Mouse (Mus musculus): ENCODE measurements around the gene Ahnak. TPM values are rescaled to one million over a fixed set of nuclear protein-coding genes. Genes with fewer than 3 reads are reported as not detected.
A peak's percentile ranks its signal among the peaks of the same experiment; 100 is the strongest.

Ahnak gene
- total RNA-seq, 2 experiments from 2014 or later: 348 to 380 TPM

DNA sequence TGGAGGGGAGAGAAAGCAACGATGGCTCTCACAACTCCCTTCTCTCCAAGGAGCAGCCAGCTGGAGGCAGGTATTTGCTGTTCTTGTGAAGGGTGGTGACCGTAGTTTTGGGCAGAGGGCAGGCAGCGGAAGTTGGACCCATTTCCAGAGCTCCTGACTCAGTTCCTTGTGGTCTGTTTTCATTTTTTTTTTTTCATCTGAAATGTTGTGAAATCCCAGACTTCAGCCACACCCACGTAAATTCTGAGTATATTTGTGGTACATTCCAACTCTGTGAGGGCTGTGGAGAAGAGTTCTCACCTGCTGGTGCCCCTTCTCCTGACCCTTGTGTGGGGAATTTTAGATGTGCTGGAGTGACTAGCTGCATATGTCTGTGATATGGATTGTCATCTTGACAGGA lies 71.0 kb downstream of the Ahnak start:
- intact Hi-C loops (cut with DNase I): no loop called here
- no peak for DNase-seq

DNA sequence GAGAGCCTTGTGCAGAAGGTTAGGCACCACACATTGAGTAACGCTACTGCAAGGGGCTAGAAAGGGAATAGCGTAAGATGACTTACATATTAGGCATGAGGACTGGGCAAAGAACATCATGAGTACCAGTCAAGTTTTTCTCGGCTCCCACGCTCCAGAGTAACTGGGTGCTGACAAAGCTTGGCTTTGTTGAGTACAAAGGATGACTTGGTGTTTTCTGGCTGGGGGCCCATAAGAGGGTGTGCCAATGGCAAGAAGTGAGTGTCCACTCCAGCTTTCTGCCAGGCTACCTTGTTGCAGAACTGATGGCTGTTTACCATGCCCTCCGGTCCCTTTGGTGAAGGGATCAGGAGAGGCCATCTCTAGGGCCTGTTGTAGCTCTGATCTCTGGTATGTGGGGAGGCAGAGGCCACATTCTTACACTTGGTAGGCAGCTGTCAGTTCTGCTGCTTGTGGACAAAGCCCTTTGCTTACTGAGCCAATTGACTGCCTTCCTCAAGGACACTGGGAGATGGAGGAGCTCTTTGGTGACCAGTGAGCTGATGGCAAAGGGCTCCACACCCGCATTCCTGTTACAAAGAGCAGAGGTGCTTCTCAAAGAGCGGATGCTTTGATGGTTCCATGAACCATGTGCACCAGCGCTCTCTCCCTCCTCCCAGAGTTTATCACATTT lies 72.3 kb downstream of the Ahnak start:
- intact Hi-C loops (cut with DNase I): no loop called here
- DNase-seq: no peak

DNA sequence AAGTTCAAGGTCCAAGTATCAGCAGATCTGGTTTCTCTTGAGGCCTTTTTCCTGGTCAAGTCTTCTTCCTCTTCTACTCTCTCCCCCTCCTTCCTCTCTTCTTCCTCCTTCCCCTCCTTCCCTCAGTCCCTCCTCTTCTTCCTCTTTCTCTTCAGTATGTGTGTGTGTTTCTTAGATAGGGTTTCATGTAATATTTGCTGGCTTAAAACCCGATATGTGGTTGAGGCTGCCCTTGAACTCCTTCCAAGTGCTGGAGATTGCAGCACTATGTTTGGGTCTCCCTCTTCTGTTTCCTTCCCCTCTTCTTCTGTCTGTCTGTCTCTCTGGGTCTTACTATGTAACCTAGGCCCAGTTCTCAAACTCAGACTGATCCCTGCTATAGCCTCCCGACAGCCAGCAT lies 73.7 kb downstream of the Ahnak start:
- intact Hi-C loops (cut with DNase I): no loop called here
- no peak for DNase-seq

DNA sequence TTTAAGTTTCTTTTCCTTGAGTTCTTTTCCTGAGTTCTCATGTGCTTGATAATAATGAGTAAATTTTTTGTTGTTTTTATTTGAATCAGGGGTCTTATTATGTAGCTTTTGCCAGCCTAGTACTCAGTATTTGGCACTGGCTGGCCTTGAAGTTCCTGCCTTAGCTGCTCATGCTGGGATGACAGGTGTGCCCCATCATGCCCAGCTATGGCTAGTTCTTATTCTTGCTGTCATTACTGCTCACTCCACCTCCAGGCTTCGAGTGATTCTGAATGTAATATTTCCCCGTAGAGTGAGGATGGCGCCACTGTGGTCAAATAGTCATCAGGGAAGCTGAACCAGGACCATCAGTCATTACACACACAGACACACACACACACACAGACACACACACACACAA lies 74.7 kb downstream of the Ahnak start:
- no peak for DNase-seq
- intact Hi-C loops (cut with DNase I): no loop called here

DNA sequence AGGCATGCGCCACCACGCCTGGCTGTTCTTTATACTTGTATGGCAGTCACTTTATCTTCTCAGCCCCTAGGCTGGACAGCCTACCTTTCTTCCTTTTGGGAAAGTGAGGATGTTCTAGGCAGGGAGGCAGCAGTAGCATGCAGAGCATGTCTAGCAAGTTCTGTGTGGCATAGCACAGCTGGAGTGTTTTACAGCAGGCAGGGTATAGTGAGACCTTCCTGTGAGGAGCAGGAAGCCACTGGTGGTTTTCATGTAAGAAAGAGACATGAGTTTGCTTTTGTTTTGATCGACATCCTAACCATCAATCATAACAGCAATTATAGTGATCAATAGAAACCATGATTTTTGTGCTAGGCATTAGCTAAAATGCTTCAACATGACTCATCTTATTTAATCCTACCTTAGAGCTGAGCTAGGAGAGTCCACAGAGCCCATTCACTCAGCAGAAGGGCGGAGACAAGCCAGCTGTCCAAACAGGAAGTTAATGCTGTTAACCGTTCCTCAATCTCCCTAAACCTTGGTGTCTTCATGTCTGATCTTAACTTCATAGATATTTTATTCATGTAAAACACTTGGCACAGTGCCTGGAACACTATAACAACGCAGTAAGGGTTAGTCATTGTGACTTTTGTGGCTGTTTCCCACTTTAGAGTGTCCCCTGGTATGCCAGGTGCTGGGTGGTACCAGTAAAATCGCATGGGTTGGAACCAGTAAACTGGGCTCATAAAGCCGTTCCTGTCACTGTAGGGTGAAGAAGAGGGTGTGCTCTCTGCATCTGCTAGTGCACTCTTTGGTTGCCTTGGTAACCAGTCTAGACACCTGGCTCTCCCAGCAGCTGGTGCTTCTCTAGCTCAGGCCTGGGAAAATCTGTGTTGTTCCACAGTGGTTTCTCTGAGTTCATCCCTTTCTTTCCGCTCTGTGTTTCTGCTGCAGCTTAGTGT lies 76.8 kb downstream of the Ahnak start:
- no peak for DNase-seq

DNA sequence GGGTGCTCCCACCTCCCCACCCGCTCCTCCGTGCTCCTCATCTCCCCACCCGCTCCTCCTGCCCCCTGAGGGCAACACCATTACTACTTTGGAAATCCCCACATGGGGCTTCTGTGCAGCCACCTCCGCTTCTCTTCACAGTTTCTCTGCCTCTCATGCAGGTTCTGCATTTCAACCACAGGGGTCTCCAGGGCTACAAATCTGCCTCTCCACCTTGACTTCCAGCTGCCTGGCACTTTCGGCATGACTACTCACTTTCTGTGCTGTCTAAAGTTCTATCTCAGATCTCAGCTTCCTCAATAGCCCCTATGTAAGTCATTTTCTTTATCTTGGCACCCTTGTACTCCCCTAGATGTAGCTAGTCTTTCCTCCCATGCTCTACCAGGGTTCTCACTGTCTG lies 78.2 kb downstream of the Ahnak start:
- intact Hi-C loops (cut with DNase I): no loop called here
- no peak for DNase-seq

More for the DNA sequence above, 76.8 kb downstream of the Ahnak start:
- intact Hi-C loops (cut with DNase I): no loop called here

DNA sequence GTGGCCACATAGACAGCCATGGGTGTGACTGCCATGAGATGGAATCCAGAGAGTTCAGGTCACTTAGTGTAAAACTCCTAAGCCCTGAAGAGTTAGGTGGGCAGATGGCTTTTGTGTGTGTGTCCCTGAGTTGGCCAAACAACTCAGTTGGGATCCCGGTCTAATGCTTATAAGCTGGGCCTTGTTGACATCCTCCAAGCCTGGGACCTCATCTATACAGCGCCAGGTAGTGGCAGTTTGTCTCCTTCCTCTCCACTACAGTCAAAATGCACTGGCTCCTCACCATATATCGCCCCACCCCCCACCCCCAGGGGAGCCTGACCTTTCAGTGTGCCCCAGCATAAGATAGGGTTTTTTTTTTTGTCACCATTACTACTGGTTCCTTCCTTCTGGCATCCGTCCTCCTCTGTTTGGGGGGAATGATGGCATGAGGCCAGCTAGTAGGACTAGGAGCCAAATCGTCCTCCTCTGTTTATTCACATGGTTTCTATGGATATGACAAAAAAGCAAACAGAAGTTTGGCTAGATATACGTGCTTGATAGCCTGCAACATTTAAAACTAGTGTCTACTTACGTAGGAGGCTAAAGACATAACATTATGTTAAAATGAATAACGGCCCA lies 80.7 kb downstream of the Ahnak start:
- peak; percentile 53 to 63 for DNase-seq
- intact Hi-C loops (cut with DNase I): no loop called here

DNA sequence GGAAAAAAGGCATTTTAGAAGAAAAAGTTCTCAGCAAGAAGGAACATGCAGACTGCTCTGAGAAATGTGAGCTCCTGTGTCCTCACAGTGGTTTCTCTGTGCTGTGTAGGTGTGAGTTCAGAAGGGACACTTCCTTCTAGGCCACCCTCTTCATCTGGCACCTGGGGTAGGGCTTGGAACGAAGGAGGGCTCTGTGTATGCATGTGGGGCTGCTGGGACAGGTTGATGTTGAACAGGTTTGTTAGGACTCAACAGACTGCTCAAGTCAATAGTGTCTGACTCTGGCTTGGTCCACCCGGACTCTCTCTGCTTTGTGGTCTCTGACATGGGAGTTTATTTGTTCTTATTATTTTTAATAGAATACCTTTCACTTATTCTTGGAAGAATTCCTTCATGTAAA lies 81.2 kb downstream of the Ahnak start:
- intact Hi-C loops (cut with DNase I): no loop called here
- DNase-seq: no peak

DNA sequence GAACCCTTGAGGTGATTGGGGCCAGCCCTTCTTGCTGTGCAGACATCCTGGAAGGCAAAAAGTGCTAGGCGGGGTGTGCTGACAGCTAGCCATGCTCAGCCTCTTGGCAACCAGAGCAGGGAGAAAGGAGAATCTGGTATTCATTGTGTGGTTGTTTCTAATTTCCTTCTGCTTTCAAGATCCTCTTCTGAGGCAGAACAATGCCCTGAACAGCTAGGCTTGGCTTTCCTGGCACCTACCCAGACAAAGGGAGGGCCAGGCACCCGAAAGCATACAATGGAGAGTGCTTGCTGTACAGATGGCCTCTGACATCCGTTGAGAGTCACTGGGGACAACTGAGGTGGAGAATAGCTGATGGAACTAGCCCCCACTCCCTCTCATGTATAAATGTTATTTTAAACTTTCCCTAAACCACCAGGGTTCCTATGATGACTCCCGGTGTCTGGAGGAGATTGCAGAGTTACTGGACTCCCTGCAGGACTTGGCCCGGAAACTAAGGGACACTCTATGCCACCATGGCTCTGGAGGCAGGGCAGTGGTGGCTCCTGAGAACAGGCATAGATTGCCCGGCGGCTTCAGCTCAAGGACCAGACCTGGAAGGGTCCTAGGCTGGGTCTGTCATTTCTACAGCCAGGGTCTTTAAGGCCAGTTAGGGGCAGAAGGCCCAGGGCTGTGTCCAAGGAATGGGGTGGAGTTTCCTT lies 82.5 kb downstream of the Ahnak start:
- DNase-seq: peak; percentile 82 to 83
- intact Hi-C loops (cut with DNase I): no loop called here

DNA sequence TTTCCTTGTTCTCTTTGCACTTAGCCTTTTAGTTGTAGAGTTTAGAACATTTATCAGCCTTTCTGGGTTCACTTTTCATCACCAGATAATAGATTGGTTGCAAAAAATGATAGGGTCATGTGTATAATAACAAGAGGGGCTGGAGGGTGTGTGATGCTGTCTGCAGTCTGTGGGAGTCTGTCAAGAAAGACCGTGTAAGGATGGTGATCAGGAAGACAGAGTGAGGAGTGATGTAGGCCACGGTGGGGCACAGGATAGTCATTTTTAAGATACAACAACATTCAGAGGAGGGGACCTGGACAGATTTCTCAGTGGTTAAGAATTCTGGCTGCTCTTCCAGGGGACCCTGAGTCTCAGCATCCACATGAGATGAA lies 83.1 kb downstream of the Ahnak start:
- no peak for DNase-seq
- intact Hi-C loops (cut with DNase I): no loop called here

DNA sequence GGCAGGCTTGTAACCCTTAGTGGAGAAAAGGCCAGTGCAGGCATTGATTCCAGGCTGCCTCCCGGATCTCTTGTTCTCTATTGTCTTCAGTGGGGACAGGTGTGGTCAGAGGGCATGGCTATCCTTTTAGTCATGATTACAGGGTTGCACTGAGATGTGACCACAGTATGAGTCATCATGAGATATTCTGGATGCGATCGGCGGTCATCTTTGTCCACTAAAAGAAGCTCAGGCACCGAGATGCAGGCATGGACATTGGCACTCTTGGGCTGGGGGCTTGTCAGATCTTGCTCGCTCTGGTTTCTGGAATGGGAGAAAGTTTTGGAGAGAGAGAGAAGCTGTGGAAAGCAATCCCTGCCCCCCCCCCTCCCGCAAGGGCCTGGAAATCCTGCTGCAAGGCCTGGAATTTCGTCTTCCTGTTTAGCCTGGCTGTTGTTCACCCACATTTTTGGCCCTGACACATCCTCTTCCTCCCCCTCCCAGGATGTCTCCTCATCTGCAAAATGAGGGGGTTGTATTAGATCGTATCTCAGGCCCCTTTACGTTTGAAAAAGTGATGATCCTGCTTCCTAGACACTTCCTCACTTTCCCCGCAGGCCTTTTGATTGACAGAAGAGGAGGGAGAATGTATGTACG lies 84.8 kb downstream of the Ahnak start:
- intact Hi-C loops (cut with DNase I): no loop called here

DNA sequence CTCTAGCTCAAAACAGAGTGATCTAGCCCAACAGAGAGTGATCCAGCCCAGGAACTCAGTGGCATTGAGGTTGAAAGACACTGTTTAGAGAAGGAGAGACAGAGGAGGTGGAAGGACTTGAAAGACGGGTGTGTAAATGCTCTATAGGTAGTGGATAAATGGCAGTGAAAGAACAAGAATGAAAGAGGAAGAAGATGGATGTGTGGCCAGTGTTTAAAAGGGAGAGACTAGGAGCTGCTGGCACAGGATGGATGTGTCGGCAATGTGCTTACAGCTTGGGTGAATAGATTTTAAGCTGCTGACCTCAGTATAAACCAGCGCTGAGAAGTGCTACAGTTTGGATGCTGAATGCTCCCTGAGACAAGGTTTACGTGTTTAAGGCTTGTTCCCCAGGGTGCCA lies 85.3 kb downstream of the Ahnak start:
- intact Hi-C loops (cut with DNase I): no loop called here
- DNase-seq: no peak

More for the DNA sequence above, 84.8 kb downstream of the Ahnak start:
- DNase-seq: peak; percentile 36 to 48

DNA sequence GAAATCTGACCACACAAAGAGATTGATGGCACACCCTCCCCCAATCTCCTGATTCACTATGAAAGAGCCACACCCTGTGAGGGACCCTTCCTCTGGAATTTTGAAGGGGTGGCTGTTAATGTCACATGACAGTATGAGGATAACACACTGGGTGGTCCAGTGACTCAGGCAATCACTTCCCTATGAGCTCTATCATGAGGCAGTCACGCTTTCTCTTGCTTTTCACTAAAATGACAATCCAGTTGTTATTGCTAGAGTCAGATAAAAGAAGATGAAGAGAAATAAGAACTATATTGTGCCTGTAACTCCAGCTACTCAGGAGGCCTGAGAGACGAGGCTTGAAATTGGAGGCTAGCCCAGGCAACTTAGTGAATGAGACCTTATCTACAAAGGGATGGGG lies 86.5 kb downstream of the Ahnak start:
- intact Hi-C loops (cut with DNase I): no loop called here

DNA sequence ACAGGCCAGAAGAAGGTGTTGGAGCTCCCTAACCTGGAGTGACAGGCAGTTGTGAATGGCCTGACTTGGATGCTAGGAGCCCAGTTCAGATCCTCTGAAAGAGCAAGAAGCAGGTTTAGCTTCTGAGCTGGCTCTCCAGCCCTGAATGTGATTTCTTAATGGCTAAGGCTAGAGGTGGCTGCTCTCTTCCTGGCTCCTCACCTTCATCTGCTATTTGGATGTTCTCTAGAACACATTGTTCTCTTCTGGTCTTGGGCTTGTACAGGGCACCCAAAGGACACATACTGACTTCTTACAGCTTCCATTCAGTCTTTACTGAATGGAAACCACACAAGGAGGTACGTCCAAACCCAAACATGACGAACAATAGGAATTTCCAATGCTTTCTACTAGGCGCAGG lies 87.0 kb downstream of the Ahnak start:
- intact Hi-C loops (cut with DNase I): no loop called here
- DNase-seq: no peak

More for the DNA sequence above, 86.5 kb downstream of the Ahnak start:
- no peak for DNase-seq

DNA sequence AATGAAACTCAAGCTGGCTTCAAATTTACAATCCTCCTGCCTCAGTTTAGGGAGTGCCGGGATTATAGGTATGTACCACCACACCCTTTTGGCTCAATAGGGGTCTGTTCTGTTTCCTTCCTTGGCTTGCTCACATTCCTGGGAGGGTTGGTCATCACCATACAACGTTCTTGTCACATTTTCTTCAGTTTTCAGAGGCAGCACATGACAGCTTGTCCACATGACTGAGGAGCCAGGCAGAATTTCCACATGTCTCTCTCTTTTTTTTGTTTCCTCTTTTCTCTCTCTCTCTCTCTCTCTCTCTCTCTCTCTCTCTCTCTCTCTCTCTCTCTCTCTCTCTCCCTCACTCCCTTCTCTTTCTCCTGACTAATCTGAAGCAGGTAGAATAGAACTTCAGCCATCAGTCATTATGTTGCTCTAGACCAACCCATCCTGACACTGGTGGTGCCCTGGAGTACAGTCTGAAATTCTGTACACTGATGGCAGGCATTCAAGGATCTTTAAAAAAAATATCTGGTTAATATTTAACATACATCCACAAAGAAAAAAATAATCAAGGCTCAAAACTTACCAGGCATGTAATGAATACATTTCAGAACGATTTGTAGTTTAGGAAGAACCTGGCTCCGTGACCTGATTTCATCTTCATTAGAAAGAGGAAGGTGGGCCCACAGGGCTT lies 88.0 kb downstream of the Ahnak start:
- intact Hi-C loops (cut with DNase I): no loop called here
- DNase-seq: no peak

DNA sequence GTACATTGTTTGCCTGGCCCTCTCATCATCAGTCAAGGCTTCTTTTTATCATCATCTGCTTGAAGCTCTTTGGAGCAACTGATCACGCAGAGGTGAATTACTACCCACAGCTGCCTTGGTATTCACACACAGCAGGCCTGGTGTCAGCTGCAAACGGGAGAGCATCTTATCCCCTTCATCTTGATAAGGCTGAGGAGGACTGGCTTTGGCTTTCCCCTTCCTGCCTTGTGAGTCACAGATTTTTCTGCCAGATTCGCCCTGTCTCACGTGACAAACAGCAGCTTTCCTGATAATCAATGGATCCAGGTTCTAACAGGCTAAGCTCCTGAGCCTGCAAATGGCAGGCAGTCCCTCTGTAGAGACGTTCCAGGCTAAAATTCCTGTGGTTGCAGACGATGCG lies 90.8 kb downstream of the Ahnak start:
- no peak for DNase-seq
- intact Hi-C loops (cut with DNase I): no loop called here

DNA sequence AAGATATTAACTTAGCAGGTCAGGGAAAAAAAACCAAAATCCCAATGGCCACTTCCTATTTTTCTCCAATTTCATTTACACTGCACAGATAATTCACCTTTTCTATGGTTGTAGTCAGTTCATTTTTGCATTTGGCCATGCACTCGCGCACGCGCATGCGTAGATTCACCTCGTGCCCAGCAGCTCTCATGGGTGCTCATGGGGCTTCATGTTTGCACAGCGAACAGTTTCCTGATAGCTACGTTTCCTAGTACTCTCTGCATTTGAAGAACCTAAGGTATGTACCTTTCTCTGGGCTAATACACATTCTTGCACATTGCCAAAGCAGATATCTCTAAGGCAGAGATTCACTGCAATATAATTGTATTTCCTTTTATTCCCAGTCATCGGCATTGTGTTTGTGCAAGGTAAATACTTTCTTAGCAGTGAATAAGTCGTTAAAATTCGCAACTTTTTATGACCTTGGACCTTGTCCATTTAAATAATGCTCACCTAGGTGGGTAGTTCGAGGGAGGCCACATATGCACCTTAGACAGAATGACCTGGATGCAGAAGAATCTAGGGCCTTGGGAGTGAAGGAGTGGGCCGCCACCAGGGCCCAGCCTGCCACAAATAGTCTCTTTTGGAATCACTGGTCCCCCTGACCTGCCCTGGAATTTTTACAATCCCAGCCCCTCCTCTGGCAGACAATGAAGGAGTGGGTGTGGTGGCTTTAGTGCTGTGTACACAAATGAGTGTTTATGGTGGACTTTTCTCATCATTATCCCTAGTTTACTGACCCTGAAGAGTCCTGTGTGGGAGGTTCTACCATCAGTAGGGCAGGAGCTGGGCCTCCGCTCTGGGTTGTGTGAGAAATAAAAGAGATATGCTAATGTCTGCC lies 92.5 kb downstream of the Ahnak start:
- intact Hi-C loops (cut with DNase I): loop anchor here (1.0 kb wide), 2 partner anchors 88 to 105 kb away; no protein-coding TSS in a partner anchor
- DNase-seq: no peak

DNA sequence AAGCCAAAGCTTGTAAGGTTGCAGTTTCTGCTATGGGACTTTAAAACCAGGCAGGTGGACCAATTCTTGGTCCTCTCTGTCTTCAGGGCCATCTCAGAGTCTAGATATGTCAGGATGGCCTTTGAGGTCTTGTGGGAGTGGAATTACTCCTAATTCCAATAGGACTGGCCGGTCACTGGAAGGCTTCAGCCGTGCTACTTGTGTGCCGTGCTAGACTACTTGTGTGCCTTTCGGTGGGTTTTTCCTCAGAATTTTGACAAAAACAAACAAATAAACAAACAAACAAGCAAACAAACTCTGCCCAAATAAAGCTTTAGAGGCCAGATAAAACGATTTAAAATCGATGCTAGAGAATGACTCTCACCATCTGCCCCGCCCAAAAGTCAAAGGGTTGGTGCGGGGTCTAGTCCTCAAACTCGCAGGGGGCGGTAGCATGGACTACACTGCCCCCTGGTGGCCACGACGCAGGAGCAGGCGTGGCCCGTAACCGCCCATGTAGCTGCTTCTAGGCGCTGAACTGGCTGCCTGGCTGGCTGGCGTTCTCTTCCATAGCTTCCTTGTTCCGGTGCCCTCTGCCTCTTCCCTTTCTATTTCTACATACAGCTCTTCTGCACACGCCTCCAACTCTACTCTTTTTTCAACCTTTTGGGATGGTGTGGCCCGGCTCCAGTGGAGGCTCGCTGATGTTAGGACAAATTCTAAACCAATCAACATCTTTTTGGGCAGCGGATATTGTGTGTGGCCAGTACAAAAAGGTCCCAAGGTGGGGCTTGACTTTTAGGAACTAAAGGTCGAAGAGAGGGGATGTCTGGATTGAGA lies 93.3 kb downstream of the Ahnak start:
- intact Hi-C loops (cut with DNase I): loop anchor here (1.0 kb wide), 2 partner anchors 89 to 106 kb away; no protein-coding TSS in a partner anchor
- DNase-seq: peak; percentile 89 to 91

Measured in heart, postnatal 10 days (tissue).